Mouse (Mus musculus) lung, embryonic 15.5 days (tissue): Measurements from ENCODE around the gene Tm2d1. TPM values are rescaled to one million over a fixed set of nuclear protein-coding genes. Genes with fewer than 3 reads are reported as not detected.
"Not testable (repeated sequence)": the region's sequence is repeated elsewhere in the genome, so short reads cannot be mapped to it uniquely, and the experiment has no call there.

Source experiments
- ATAC-seq: fragments of 200-750 bp; cut with Nextera tagmentation; 2 replicates; pipeline ENCODE4 v1.8.0; 2017; ENCODE audit warnings: moderate number of reproducible peaks, borderline replicate concordance; ENCODE audit not compliant: low FRiP score, low TSS enrichment; ENCODE audit errors: extremely low read depth
- H3K27ac ChIP-seq: fragments of 300-500 bp; sonication (generic); 2 replicates; pipeline ENCODE4 v1.5.1; 2015; ENCODE audit warnings: moderate library complexity, mild to moderate bottlenecking, inconsistent platforms
- H3K27me3 ChIP-seq: fragments of 300-500 bp; sonication (generic); 2 replicates; pipeline ENCODE4 v1.6.1; 2015; ENCODE audit warnings: inconsistent platforms
- H3K36me3 ChIP-seq: fragments of 300-500 bp; sonication (generic); 2 replicates; pipeline ENCODE4 v1.6.1; 2015; ENCODE audit warnings: inconsistent platforms
- H3K4me1 ChIP-seq: fragments of 300-500 bp; sonication (generic); 2 replicates; pipeline ENCODE4 v1.6.1; 2015; ENCODE audit warnings: inconsistent platforms
- H3K4me2 ChIP-seq: fragments of 300-500 bp; sonication (generic); 2 replicates; pipeline ENCODE4 v1.6.1; 2015; ENCODE audit warnings: inconsistent platforms, mild to moderate bottlenecking, moderate library complexity
- H3K4me3 ChIP-seq: fragments of 300-500 bp; sonication (generic); 2 replicates; pipeline ENCODE4 v1.5.1; 2015; ENCODE audit warnings: mild to moderate bottlenecking, inconsistent platforms
- H3K9ac ChIP-seq: fragments of 300-500 bp; sonication (generic); 2 replicates; pipeline ENCODE4 v1.6.1; 2015; ENCODE audit warnings: inconsistent platforms
- H3K9me3 ChIP-seq: fragments of 300-500 bp; sonication (generic); 2 replicates; pipeline ENCODE4 v1.6.1; 2016; ENCODE audit warnings: inconsistent platforms
- WGBS: fragments of 180-500 bp; shearing (Covaris S2); methylation state at CpG from one replicate; pipeline ENCODE4 v1.1.7; 2015; 5-methylcytosine and 5-hydroxymethylcytosine counted together
- polyA plus RNA-seq: library from polyadenylated mRNA; unstranded; fragments of >200 nt; fragmentation: Nextera tagmentation; extraction: Ambion mirVana; gene quantifications from 2 replicates; pipeline ENCODE4 v1.2.1, GENCODE M21; 2015

Gene Tm2d1
- polyA plus RNA-seq: 92.4 and 92.7 TPM in 2 replicates

DNA sequence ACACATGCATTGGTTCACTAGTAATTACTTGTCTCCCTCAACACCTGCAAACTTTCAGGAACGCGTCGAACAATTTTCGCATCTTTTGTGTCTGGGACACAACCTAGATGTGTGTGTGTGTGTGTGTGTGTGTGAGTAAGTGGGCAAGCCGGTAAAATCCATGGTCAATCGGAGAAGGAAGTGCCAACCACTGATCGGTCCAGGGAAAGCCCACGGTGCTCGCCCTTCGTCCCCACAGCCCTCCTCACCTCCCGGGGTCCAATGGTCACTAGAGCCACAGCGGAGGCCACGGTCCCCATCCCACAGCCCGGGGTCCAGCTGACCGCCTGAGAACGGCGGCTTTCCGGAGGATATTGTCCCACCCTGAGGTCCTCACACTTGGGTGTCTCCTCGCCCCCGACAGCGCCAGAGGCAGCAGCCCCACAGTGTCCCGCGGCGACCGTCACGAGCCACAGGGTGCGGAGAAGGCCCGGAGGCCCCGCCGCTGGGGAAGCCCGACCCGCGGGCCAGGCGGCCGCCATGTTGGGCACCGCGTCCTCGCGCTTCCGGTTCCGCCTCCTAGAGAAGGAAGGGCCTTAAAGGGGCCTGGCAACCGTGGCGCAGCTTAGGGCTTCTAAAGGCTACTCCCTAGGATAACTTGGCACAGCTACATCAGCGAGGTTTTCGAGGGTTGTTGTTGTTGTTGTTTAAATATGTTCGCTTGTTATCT lies at the start of gene Tm2d1:
Tm2d1 (minus strand) TSS at position 591 of the 709 bp plus-strand sequence.
- H3K4me3 ChIP-seq: peak within 1 kb of the TSS; percentile 98
- H3K27ac ChIP-seq: peak within 1 kb of the TSS; percentile 65
- H3K9ac ChIP-seq: peak within 1 kb of the TSS; percentile 97
- peak within 1 kb of the TSS; percentile 54 for H3K4me2 ChIP-seq
- under 1% methylated on average over 46 of the region's 46 CpGs for WGBS
- peaks cover 9% of the 10 kb centered on the region for H3K4me1 ChIP-seq
- peak; percentile 95 for ATAC-seq
- no peaks in the 10 kb centered on the region for H3K9me3 ChIP-seq
- H3K36me3 ChIP-seq: 0 out of 2 replicates have a peak, but pooled peaks cover 4% of the 10 kb centered on the region
- no peaks in the 10 kb centered on the region for H3K27me3 ChIP-seq

DNA sequence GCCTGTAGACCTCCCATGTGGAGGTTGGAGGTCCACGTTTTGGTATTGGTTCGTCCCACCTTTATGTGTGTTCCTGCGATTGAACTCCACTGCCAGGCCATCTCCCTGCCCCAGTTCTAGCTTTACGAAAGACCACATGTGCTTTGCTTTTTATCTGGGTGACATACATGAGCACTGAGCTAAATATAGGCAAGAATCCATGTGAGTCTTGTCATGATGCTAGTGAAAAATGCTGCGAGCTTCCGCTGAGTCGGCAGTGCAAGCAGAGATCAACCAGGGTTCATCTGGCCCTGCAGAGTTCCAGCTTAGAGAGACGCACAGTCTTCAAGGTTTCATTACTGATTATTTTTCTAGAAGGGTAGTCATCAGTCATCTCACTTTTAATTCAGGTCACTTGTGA lies 45.3 kb upstream of the Tm2d1 start:
- WGBS: 52% methylated on average over 8 of the region's 8 CpGs
- Histone ChIP-seq H3K9ac (no peak overlapping the region), H3K36me3 (peaks cover 4% of the 10 kb centered on the region; the same call in 1 of the 2 replicates), H3K4me2 (no peak overlapping the region), H3K27ac (no peak overlapping the region), H3K4me1 (no peaks in the 10 kb centered on the region), H3K4me3 (no peak overlapping the region), H3K27me3 (no peaks in the 10 kb centered on the region), H3K9me3 (no peaks in the 10 kb centered on the region)
- ATAC-seq: no peak

DNA sequence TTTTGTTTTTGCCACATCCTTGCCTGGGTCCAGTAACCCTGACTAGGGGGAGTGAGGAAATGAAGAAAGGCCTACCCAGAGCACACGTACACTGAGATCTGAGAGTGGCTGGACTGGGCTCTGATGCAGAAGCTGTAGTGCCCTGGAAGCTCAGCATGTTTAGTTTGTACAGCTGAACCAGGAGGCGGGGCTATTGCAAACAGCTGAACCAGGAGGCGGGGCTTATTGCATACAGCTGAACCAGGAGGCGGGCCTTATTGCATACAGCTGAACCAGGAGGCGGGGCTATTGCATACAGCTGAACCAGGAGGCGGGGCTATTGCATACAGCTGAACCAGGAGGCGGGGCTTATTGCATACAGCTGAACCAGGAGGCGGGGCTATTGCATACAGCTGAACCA lies 32.0 kb upstream of the Tm2d1 start:
- peaks cover 13% of the 10 kb centered on the region for H3K36me3 ChIP-seq
- H3K9me3 ChIP-seq, H3K4me1 ChIP-seq, H3K27ac ChIP-seq, H3K9ac ChIP-seq, H3K27me3 ChIP-seq, H3K4me2 ChIP-seq, H3K4me3 ChIP-seq, ATAC-seq: not testable (repeated sequence)
- 93% methylated on average over 8 of the region's 8 CpGs for WGBS

DNA sequence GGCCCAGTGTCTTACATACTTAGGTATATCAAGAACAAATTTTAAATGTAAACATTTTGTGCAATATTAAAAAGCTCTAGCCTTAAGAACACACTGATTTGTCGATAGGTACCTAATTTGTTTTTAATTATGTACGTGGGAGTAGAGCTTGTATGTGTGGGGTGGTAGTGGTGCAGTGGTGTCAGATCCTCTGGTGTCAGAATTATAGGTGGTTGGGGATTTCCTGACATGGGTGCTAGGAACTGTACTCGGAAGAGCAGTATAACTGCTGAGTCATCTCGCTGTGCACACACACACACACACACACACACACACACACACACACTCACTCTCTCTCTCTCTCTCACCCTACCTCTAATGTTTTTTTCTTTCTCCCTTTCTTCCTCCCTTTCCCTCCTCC lies 25.3 kb upstream of the Tm2d1 start:
- peaks cover 6% of the 10 kb centered on the region for H3K36me3 ChIP-seq
- no peaks in the 10 kb centered on the region for H3K4me1 ChIP-seq
- no peak overlapping the region for H3K4me2 ChIP-seq
- H3K9me3 ChIP-seq: no peaks in the 10 kb centered on the region
- no peak for ATAC-seq
- H3K27ac ChIP-seq: no peak overlapping the region
- no peaks in the 10 kb centered on the region for H3K27me3 ChIP-seq
- WGBS: 84% methylated on average over 4 of the region's 4 CpGs
- no peak overlapping the region for H3K4me3 ChIP-seq
- H3K9ac ChIP-seq: no peak overlapping the region

DNA sequence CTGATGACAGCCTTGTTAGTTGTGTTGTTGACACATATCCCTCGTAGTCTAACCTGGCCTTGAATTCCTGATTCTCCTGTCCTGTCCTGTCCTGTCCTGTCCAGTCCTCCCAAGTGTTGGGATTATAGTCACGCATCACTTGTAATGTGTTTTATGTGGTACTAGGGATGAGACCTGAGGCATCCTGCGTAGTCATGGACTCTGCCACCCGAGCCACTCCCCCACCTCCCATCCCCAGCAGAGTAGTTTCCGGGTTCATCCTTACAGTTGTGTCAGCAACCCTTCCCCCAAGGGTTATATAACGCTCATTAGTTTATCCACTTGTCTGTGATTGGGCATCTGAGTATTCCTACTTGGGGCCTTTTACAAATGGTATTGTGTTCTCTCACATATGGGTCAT lies 21.3 kb upstream of the Tm2d1 start:
- Histone ChIP-seq H3K4me1 (0 out of 2 replicates have a peak, but pooled peaks cover 13% of the 10 kb centered on the region), H3K36me3 (no peaks in the 10 kb centered on the region), H3K9me3 (no peaks in the 10 kb centered on the region), H3K9ac (no peak overlapping the region), H3K4me3 (no peak overlapping the region), H3K27me3 (no peaks in the 10 kb centered on the region), H3K27ac (no peak overlapping the region), H3K4me2 (no peak overlapping the region)
- no peak for ATAC-seq
- 83% methylated on average over 6 of the region's 6 CpGs for WGBS

DNA sequence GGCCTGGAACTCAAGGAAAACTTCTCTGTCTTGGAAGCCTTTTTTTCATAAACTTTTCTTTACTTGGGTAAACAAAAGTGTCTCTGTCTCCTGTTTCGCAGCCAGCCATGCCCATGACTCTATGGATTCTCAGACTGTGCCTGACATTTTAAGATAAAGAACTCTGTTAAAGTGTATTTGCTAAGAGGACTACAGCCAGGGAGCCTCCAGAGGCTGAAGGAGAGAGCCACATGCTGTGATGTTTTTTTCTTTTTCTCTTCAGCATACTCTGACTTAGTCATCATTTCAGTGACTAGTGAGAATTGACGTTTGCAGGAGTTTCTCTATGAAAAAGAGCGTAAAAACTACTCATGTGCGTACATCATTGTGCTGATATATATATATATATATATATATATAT lies 20.4 kb upstream of the Tm2d1 start:
- H3K9me3 ChIP-seq: no peaks in the 10 kb centered on the region
- 66% methylated on average over 4 of the region's 4 CpGs for WGBS
- no peaks in the 10 kb centered on the region for H3K27me3 ChIP-seq
- ATAC-seq: no peak
- H3K36me3 ChIP-seq: no peaks in the 10 kb centered on the region
- H3K9ac ChIP-seq: no peak overlapping the region
- H3K4me2 ChIP-seq: no peak overlapping the region
- no peak overlapping the region for H3K27ac ChIP-seq
- H3K4me1 ChIP-seq: 0 out of 2 replicates have a peak, but pooled peaks cover 13% of the 10 kb centered on the region
- H3K4me3 ChIP-seq: no peak overlapping the region

DNA sequence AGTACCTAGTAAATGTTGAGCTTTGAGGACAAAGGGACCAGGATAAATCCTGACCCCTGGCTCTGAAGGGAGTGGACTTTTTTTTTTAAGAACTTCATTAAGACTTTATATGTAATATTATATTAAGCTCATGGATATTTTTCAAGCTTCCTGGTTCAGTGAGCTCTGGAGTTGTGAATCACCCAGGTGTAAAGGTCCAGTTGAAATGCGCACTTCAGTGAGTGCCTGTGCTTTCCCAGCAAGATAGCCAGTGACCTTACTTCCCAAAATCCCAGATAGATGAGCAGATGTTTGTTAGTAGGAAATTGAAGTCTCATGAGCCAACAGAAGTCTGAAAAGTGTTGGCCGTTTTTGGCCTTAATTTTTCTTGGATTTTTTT lies 18.5 kb upstream of the Tm2d1 start:
- Histone ChIP-seq H3K4me2 (no peak overlapping the region), H3K27ac (0 out of 2 replicates have a peak overlapping the region, but pooled peaks have one; percentile 9), H3K4me1 (peaks cover 16% of the 10 kb centered on the region; the same call in 1 of the 2 replicates), H3K36me3 (no peaks in the 10 kb centered on the region), H3K27me3 (no peaks in the 10 kb centered on the region), H3K9me3 (no peaks in the 10 kb centered on the region), H3K4me3 (no peak overlapping the region), H3K9ac (no peak overlapping the region)
- ATAC-seq: no peak
- WGBS: 59% methylated on average over 2 of the region's 2 CpGs

DNA sequence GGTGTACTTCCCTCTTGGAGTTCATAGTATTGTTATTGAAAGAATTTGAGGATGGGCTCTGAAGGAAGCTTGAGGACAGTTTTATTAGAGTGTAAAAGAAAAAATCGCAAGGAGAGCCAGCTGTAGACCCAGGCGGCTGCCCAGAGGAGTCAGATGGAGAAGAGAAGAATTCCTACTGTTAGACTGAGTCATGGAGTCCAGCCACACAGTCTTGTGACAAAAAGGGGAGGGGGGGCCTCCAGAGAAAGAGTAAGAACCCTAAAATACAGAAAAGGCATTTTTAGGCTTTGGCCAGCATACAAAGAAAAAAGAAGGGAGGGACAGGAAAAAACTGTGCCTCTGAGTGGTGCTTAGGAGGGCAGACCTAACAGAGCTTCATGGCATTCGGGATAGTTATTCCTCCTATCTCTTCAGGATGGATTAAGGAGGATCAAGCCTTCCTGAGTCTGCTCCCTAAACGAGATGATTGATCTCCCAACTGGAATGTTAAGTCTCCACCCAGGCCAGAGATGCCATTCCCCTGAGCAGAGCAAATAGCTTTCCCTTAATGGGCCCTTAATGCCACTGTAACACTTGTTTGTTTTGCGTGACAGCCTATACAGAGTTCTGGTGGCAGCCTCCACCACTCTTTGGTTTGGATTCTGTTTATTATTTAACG lies 17.9 kb upstream of the Tm2d1 start:
- ATAC-seq: peak; percentile 23; the same call in 1 of the 2 replicates
- Histone ChIP-seq H3K9me3 (no peaks in the 10 kb centered on the region), H3K4me3 (no peak overlapping the region), H3K36me3 (no peaks in the 10 kb centered on the region), H3K27me3 (no peaks in the 10 kb centered on the region), H3K4me2 (no peak overlapping the region), H3K9ac (no peak overlapping the region), H3K27ac (peak overlapping the region; percentile 9; the same call in 1 of the 2 replicates), H3K4me1 (peaks cover 21% of the 10 kb centered on the region; the same call in 1 of the 2 replicates)
- 31% methylated on average over 6 of the region's 6 CpGs for WGBS

DNA sequence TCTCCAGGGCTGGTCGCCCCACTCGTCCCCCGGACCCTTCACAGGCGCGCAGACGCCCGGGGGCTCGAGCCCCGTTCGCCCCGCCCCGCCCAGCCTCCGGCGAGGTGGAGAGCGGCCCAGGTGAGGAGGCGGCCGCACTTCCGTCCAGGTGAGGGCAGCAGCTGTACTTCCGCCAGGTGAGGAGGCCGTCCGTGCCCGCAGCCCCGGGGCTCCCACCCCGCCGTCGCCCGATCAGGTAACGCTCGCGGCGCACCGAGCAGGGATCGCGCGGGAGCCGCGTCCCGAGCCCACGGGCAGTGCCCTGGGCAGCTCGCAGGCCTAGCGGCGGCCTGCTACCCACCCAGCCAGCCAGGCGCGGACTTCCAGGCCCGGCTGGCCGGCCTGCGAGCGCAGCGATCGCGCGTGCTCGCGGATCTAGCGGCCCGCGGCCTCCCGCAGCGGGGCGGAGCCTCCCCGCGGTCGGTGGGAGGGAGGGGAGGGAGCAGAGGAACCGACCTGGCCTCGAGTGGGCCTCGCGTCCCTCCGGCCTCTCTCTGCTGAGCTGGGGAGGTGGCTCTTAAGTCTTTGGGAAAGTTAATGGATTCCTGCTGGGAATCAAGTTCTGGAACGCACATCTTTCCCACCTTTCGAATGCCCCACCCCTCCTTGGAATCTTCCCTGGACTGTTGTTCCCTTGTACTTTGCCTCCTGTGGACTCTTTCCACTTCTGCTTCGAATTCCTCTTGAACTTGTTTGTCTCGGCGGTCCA lies 12.8 kb upstream of the Tm2d1 start, which contains the start of gene Patj:
Patj (plus strand) TSS at position 96 of the 748 bp plus-strand sequence.
- Histone ChIP-seq H3K4me3 (peak within 1 kb of the TSS; percentile 85), H3K4me2 (peak within 1 kb of the TSS; percentile 87), H3K36me3 (no peaks in the 10 kb centered on the region), H3K27ac (peak within 1 kb of the TSS; percentile 93), H3K9me3 (no peaks in the 10 kb centered on the region), H3K27me3 (no peaks in the 10 kb centered on the region), H3K9ac (peak within 1 kb of the TSS; percentile 95), H3K4me1 (peaks cover 14% of the 10 kb centered on the region; the same call in 1 of the 2 replicates)
- WGBS: 1% methylated on average over 63 of the region's 73 CpGs
- ATAC-seq: peak; percentile 90

DNA sequence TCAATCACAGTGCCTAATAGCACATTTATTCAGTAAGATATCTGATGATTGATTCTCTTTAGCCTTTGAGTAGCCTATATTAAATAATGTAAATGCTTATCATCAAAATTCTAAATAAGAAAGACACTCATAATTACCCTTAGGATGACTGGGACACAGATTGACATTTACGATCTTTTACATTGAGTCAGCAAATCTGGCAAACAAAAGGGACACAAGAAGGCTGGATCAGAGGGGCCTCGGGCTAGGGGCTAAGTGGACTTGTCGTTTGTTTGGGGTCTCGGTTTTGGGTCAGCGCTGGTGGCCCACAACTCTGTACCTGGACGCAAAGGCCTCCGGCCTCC lies 12.2 kb upstream of the Tm2d1 start:
- peak overlapping the region; percentile 87 for H3K4me2 ChIP-seq
- peak overlapping the region; percentile 95 for H3K9ac ChIP-seq
- no peaks in the 10 kb centered on the region for H3K9me3 ChIP-seq
- H3K36me3 ChIP-seq: no peaks in the 10 kb centered on the region
- H3K4me1 ChIP-seq: peaks cover 9% of the 10 kb centered on the region; the same call in 1 of the 2 replicates
- ATAC-seq: no peak
- no peaks in the 10 kb centered on the region for H3K27me3 ChIP-seq
- 4% methylated on average over 7 of the region's 7 CpGs for WGBS
- peak overlapping the region; percentile 85 for H3K4me3 ChIP-seq
- peak overlapping the region; percentile 93 for H3K27ac ChIP-seq

DNA sequence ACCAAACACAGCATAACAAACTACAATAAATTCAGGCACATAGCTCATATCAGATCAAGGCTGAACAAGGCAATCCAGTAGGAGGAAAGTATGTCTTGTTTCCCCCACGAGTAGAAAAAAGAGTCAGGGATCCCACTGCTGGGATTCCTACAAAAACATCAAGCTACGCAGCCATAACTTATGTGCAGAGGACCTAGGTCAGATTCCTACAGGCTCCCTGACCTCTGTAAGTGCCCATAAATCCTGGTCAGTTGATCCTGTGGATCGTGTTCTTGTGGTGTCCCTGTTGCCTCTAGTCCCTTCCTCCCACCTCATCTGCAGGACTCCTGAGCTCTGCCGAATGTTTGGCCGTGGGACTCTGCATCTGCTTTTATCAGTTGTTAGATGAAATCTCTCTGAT lies 1.9 kb upstream of the Tm2d1 start:
- no peak overlapping the region for H3K4me3 ChIP-seq
- peaks cover 9% of the 10 kb centered on the region for H3K4me1 ChIP-seq
- H3K27me3 ChIP-seq: no peaks in the 10 kb centered on the region
- no peaks in the 10 kb centered on the region for H3K9me3 ChIP-seq
- H3K9ac ChIP-seq: no peak overlapping the region
- no peak overlapping the region for H3K4me2 ChIP-seq
- WGBS: 40% methylated on average over 5 of the region's 5 CpGs
- no peaks in the 10 kb centered on the region for H3K36me3 ChIP-seq
- no peak overlapping the region for H3K27ac ChIP-seq
- ATAC-seq: no peak
